In the genomic region with DNA sequence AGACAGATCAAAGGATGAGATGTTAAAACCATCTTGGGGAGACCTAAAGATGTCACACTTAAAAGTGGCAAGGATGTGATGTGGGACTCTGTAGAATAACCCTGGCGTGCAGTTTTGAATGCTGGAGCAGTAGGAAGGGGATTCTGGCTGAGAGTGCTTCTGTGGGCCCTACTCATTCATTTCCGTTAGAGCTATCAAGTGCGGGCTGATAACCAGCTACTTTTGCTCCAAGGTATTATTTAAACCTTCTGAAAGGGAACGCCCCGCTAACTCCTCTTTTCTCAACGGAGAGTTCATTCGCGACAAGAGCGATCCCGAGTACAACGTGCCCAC, we compare ENCODE assay signal across 8 mouse cellular contexts. TPM values are rescaled to one million over a fixed set of nuclear protein-coding genes. Genes with fewer than 3 reads are reported as not detected.
A peak's percentile ranks its signal among the peaks of the same experiment; 100 is the strongest.
DNase-seq lines count a peak whose midpoint lies in the region; ATAC-seq and TF ChIP-seq lines count a peak whose summit lies in the region.

No protein-coding gene starts in this region.

- H3K27ac ChIP-seq in lung, embryonic 14.5 days (ENCODE audit: low read depth) = peak overlapping the region; percentile 100
- peak overlapping the region; percentile 100 for H3K27ac ChIP-seq in embryonic facial prominence, embryonic 13.5 days
- peak overlapping the region; percentile 97 for H3K27ac ChIP-seq in intestine, embryonic 14.5 days (ENCODE audit: low read depth)
- peak overlapping the region; percentile 88 for H3K27ac ChIP-seq in neural tube, embryonic 12.5 days

- no peaks in the 10 kb centered on the region for H3K27me3 ChIP-seq in lung, embryonic 14.5 days (ENCODE audit: insufficient read depth, low read length)
- no peaks in the 10 kb centered on the region for H3K27me3 ChIP-seq in embryonic facial prominence, embryonic 13.5 days
- H3K27me3 ChIP-seq in intestine, embryonic 14.5 days (replicated peaks; ENCODE audit: control insufficient read depth, insufficient read depth, low read length) = no peaks in the 10 kb centered on the region
- no peaks in the 10 kb centered on the region for H3K27me3 ChIP-seq in neural tube, embryonic 12.5 days (replicated peaks)

- WGBS in lung, embryonic 14.5 days = 0% methylated on average over 11 of the region's 11 CpGs
- WGBS in embryonic facial prominence, embryonic 13.5 days = 1% methylated on average over 11 of the region's 11 CpGs
- 0% methylated on average over 11 of the region's 11 CpGs for WGBS in intestine, embryonic 14.5 days
- WGBS in neural tube, embryonic 12.5 days = 2% methylated on average over 11 of the region's 11 CpGs

- intact Hi-C loops in left cerebral cortex, postnatal 14 days (cut with DNase I) = no loop called here

- H3K4me3 ChIP-seq in lung, embryonic 14.5 days (ENCODE audit: low read depth, low read length) = peak overlapping the region; percentile 90
- peak overlapping the region; percentile 97 for H3K4me3 ChIP-seq in embryonic facial prominence, embryonic 13.5 days
- H3K4me3 ChIP-seq in intestine, embryonic 14.5 days (ENCODE audit: low read depth, low read length) = peak overlapping the region; percentile 90
- H3K4me3 ChIP-seq in neural tube, embryonic 12.5 days = peak overlapping the region; percentile 63

- TF ChIP-seq CTCF in lung, embryonic 14.5 days (IDR thresholded peaks at IDR 0.05; ENCODE audit: low read depth) = no peak

- H3K4me1 ChIP-seq in lung, embryonic 14.5 days (ENCODE audit: insufficient read depth) = peaks cover 11% of the 10 kb centered on the region
- H3K4me1 ChIP-seq in embryonic facial prominence, embryonic 13.5 days = peaks cover 33% of the 10 kb centered on the region
- H3K4me1 ChIP-seq in intestine, embryonic 14.5 days (replicated peaks; ENCODE audit: control insufficient read depth, insufficient read depth, low read length) = peaks cover 16% of the 10 kb centered on the region
- peaks cover 14% of the 10 kb centered on the region; the same call in 1 of the 2 replicates for H3K4me1 ChIP-seq in neural tube, embryonic 12.5 days

- ATAC-seq in lung, embryonic 14.5 days (ENCODE audit: insufficient read depth) = peak; percentile 27
- ATAC-seq in embryonic facial prominence, embryonic 13.5 days (ENCODE audit: insufficient number of reproducible peaks, insufficient read depth, low FRiP score, low TSS enrichment, low read depth) = no peak
- peak; percentile 15; the same call in 1 of the 2 replicates for ATAC-seq in intestine, embryonic 14.5 days (replicated peaks; ENCODE audit: low FRiP score, low TSS enrichment, low read depth)
- ATAC-seq in neural tube, embryonic 12.5 days (ENCODE audit: low FRiP score, low read depth) = no peak

- peak overlapping the region; percentile 91 for H3K9ac ChIP-seq in lung, embryonic 14.5 days
- H3K9ac ChIP-seq in embryonic facial prominence, embryonic 13.5 days = peak overlapping the region; percentile 96
- H3K9ac ChIP-seq in intestine, embryonic 14.5 days (ENCODE audit: low read length) = peak overlapping the region; percentile 86
- peak overlapping the region; percentile 78 for H3K9ac ChIP-seq in neural tube, embryonic 12.5 days

- peak overlapping the region; percentile 80 for H3K4me2 ChIP-seq in lung, embryonic 14.5 days
- peak overlapping the region; percentile 79 for H3K4me2 ChIP-seq in embryonic facial prominence, embryonic 13.5 days
- peak overlapping the region; percentile 68 for H3K4me2 ChIP-seq in intestine, embryonic 14.5 days (ENCODE audit: low read length)
- peak overlapping the region; percentile 76 for H3K4me2 ChIP-seq in neural tube, embryonic 12.5 days (replicated peaks)

- H3K9me3 ChIP-seq in lung, embryonic 14.5 days (ENCODE audit: low read depth, low read length) = no peaks in the 10 kb centered on the region
- H3K9me3 ChIP-seq in embryonic facial prominence, embryonic 13.5 days = no peaks in the 10 kb centered on the region
- H3K9me3 ChIP-seq in intestine, embryonic 14.5 days (ENCODE audit: control insufficient read depth, low read length) = no peaks in the 10 kb centered on the region
- H3K9me3 ChIP-seq in neural tube, embryonic 12.5 days = peaks cover 3% of the 10 kb centered on the region; the same call in 1 of the 2 replicates

- 0 out of 2 replicates have a peak, but pooled peaks cover 7% of the 10 kb centered on the region for H3K36me3 ChIP-seq in lung, embryonic 14.5 days (ENCODE audit: insufficient read depth)
- H3K36me3 ChIP-seq in embryonic facial prominence, embryonic 13.5 days = 0 out of 2 replicates have a peak, but pooled peaks cover 1% of the 10 kb centered on the region
- no peaks in the 10 kb centered on the region for H3K36me3 ChIP-seq in intestine, embryonic 14.5 days (ENCODE audit: control insufficient read depth, insufficient read depth, low read length)
- H3K36me3 ChIP-seq in neural tube, embryonic 12.5 days = no peaks in the 10 kb centered on the region; the same call in 1 of the 2 replicates

- no peak for DNase-seq in lung, embryonic 14.5 days
- DNase-seq in lung, adult 18-20 months = no peak
- no peak for DNase-seq in intestine, embryonic 14.5 days (ENCODE audit: low spot score)
- no peak for DNase-seq in right cerebral cortex, postnatal 10 days (ENCODE audit: low spot score in 2 of 2)
- DNase-seq in left cerebral cortex, postnatal 14 days (ENCODE audit: low spot score in 2 of 2) = no peak
- DNase-seq in left cerebral cortex, adult 18-20 months (ENCODE audit: low spot score in 2 of 2) = no peak

RNA-seq across cellular contexts. Expression of a gene that starts 0.7 kb away (rescaled TPM):
- polyA plus RNA-seq in lung, embryonic 14.5 days (2014; fragmentation: Nextera tagmentation; extraction: Ambion mirVana) = 22.1 and 25.7 TPM in 2 replicates
- 22.0 and 22.2 TPM in 2 replicates for polyA plus RNA-seq in embryonic facial prominence, embryonic 13.5 days (2015; fragmentation: Nextera tagmentation; extraction: Ambion mirVana)
- 21.6 and 22.6 TPM in 2 replicates for polyA plus RNA-seq in intestine, embryonic 14.5 days (2014; fragmentation: Nextera tagmentation; extraction: Ambion mirVana)
- 16.4 and 20.9 TPM in 2 replicates for polyA plus RNA-seq in neural tube, embryonic 12.5 days (2016; fragmentation: Nextera tagmentation; extraction: Ambion mirVana)
- total RNA-seq in left cerebral cortex, postnatal 14 days (2021) = 10 to 100 TPM; 56.3 to 57.5 TPM
- 10 to 100 TPM; 53.1 to 57.6 TPM for total RNA-seq in left cerebral cortex, adult 18-20 months (2021)

RNA-seq across cellular contexts. Expression of a gene that starts 32.9 kb away (rescaled TPM):
- 88.4 and 90.5 TPM in 2 replicates for polyA plus RNA-seq in lung, embryonic 14.5 days (2014; fragmentation: Nextera tagmentation; extraction: Ambion mirVana)
- polyA plus RNA-seq in embryonic facial prominence, embryonic 13.5 days (2015; fragmentation: Nextera tagmentation; extraction: Ambion mirVana) = 95.2 and 105 TPM in 2 replicates
- polyA plus RNA-seq in intestine, embryonic 14.5 days (2014; fragmentation: Nextera tagmentation; extraction: Ambion mirVana) = 94.3 and 97.4 TPM in 2 replicates
- polyA plus RNA-seq in neural tube, embryonic 12.5 days (2016; fragmentation: Nextera tagmentation; extraction: Ambion mirVana) = 98.4 and 103 TPM in 2 replicates
- 10 to 100 TPM; 58.5 to 61.5 TPM for total RNA-seq in left cerebral cortex, postnatal 14 days (2021)
- total RNA-seq in left cerebral cortex, adult 18-20 months (2021) = 10 to 100 TPM; 56.8 to 63.7 TPM

Comparison
In these comparisons a context has a peak if more than half of its experiments do, and no peak if none do; other contexts are left out.
1. ATAC-seq: peak in lung, embryonic 14.5 days (single experiment) and intestine, embryonic 14.5 days (single experiment); none in embryonic facial prominence, embryonic 13.5 days (single experiment) and neural tube, embryonic 12.5 days (single experiment).
2. Peak in every context shown above with its lines, with median percentiles within 50 percentile points of each other: H3K27ac ChIP-seq, H3K4me2 ChIP-seq, H3K4me3 ChIP-seq and H3K9ac ChIP-seq.